ENCODE assay signal across 8 mouse cellular contexts in genomic region chr11:62648591-62649391, GRCm38 (mm10). TPM values are rescaled to one million over a fixed set of nuclear protein-coding genes. Genes with fewer than 3 reads are reported as not detected.
DNase-seq lines count a peak whose midpoint lies in the region; ATAC-seq lines count a peak whose summit lies in the region.

Gene Mmgt2, plus strand, starts transcription at chr11:62648664.

- no peaks in the 10 kb centered on the region for H3K36me3 ChIP-seq in hindbrain, embryonic 12.5 days

- H3K9me3 ChIP-seq in hindbrain, embryonic 12.5 days (replicated peaks): no peaks in the 10 kb centered on the region

- no peaks in the 10 kb centered on the region for H3K27me3 ChIP-seq in hindbrain, embryonic 12.5 days

- peak within 1 kb of the TSS; percentile 85 for H3K27ac ChIP-seq in hindbrain, embryonic 12.5 days

- H3K4me1 ChIP-seq in hindbrain, embryonic 12.5 days: peaks cover 42% of the 10 kb centered on the region

- peak within 1 kb of the TSS; percentile 88 for H3K4me2 ChIP-seq in hindbrain, embryonic 12.5 days (replicated peaks)

- DNase-seq in R1 (ENCODE audit: low read depth, low spot score): peak; percentile 94
- DNase-seq in cerebellum, postnatal 14 days: peak; percentile 91 to 96
- DNase-seq in frontal cortex, postnatal 14 days (ENCODE audit: low spot score in 2 of 2): peak; percentile 76 to 82
- DNase-seq in layer of hippocampus, postnatal 36 days: peak; percentile 85 to 87
- DNase-seq in lung, postnatal 25 days (ENCODE audit: low spot score): peak; percentile 93
- peak; percentile 70 for DNase-seq in retina, adult 2 months (ENCODE audit: low read depth, low spot score)
- DNase-seq in thymus, postnatal 36 days: peak; percentile 96 to 98

- peak within 1 kb of the TSS; percentile 75 for H3K9ac ChIP-seq in hindbrain, embryonic 12.5 days

- ATAC-seq in hindbrain, embryonic 12.5 days (ENCODE audit: low FRiP score): peak; percentile 90

- H3K4me3 ChIP-seq in hindbrain, embryonic 12.5 days: peak within 1 kb of the TSS; percentile 69

- 2% methylated on average over 32 of the region's 53 CpGs for WGBS in hindbrain, embryonic 12.5 days

RNA-seq across cellular contexts. Expression of gene Mmgt2, which starts in this region (rescaled TPM):
- 34.5 and 38.7 TPM in 2 replicates for polyA plus RNA-seq in hindbrain, embryonic 12.5 days (2016; fragmentation: Nextera tagmentation; extraction: Ambion mirVana)
- total RNA-seq in layer of hippocampus, postnatal 36 days (2021): 10 to 100 TPM; 16.5 to 17.1 TPM

Comparison
In these comparisons a context has a peak if more than half of its experiments do, and no peak if none do; other contexts are left out.
1. Peak in every context shown above with its lines: DNase-seq, ATAC-seq, H3K4me3 ChIP-seq and H3K27ac ChIP-seq.